Mouse (Mus musculus): Measurements from ENCODE around the gene Zcchc8.

GRCm38 (mm10) chr5:123679106-123679505 is 41.8 kb downstream of the Zcchc8 start:
- TF ChIP-seq POLR2A (IDR thresholded peaks at IDR 0.05; ENCODE audit: control insufficient read depth, extremely low read depth, insufficient read depth, low read length, poor library complexity) (no peak), CTCF (IDR thresholded peaks at IDR 0.05; ENCODE audit: borderline replicate concordance, control insufficient read depth, extremely low read depth, insufficient read depth, low read length, poor library complexity) (no peak)
